Mouse (Mus musculus) urinary bladder, postnatal 4 days (tissue): ENCODE data around the gene Evi2b.
A peak's percentile ranks its signal among the peaks of the same experiment; 100 is the strongest.

ENCODE experiments used
- DNase-seq, 2 experiments: peaks; one replicate each; pipeline ENCODE4 v3.0.0; 2021 to 2022; ENCODE audit warnings: low spot score in 2 of 2

The Evi2b gene

GRCm38 (mm10) chr11:79522944-79523343 is 618 bp downstream of the Evi2b start:
- no peak for DNase-seq

GRCm38 (mm10) chr11:79521930-79522329 is 1.6 kb downstream of the Evi2b start:
- no peak for DNase-seq

- DNase-seq: no peak
Observed at GRCm38 (mm10) chr11:79520772-79521171, 2.8 kb downstream of the Evi2b start.

GRCm38 (mm10) chr11:79519878-79520291 is 3.7 kb downstream of the Evi2b start:
- no peak for DNase-seq

GRCm38 (mm10) chr11:79519299-79519698 is 4.3 kb downstream of the Evi2b start:
- no peak for DNase-seq

- no peak for DNase-seq
Observed at GRCm38 (mm10) chr11:79515798-79516197, 7.8 kb downstream of the Evi2b start.

GRCm38 (mm10) chr11:79515331-79515730 is 8.2 kb downstream of the Evi2b start:
- no peak for DNase-seq

GRCm38 (mm10) chr11:79511970-79512369 is 11.6 kb downstream of the Evi2b start:
- no peak for DNase-seq

- no peak for DNase-seq
Observed at GRCm38 (mm10) chr11:79504506-79504905, 19.1 kb downstream of the Evi2b start.

- DNase-seq: no peak
Observed at GRCm38 (mm10) chr11:79503845-79504244, 19.7 kb downstream of the Evi2b start, which contains the start of gene Omg. Omg (minus strand) TSS chr11:79504084.

GRCm38 (mm10) chr11:79502917-79503316 is 20.6 kb downstream of the Evi2b start:
- no peak for DNase-seq

GRCm38 (mm10) chr11:79494976-79495800 is 28.4 kb downstream of the Evi2b start:
- DNase-seq: no peak

GRCm38 (mm10) chr11:79484721-79485120 is 38.8 kb downstream of the Evi2b start:
- DNase-seq: no peak

- DNase-seq: peak in 1 of 2 experiments; percentile 22
Observed at GRCm38 (mm10) chr11:79483876-79484528, 39.6 kb downstream of the Evi2b start.

GRCm38 (mm10) chr11:79483392-79483791 is 40.2 kb downstream of the Evi2b start:
- DNase-seq: no peak

- no peak for DNase-seq
Observed at GRCm38 (mm10) chr11:79468097-79468496, 55.5 kb downstream of the Evi2b start.
